Mouse (Mus musculus): ENCODE measurements around the gene Tshz2. TPM values are rescaled to one million over a fixed set of nuclear protein-coding genes. Genes with fewer than 3 reads are reported as not detected.
"Not testable (repeated sequence)": the region's sequence is repeated elsewhere in the genome, so short reads cannot be mapped to it uniquely, and the experiment has no call there.

Gene Tshz2
- total RNA-seq (2017): not detected in 3 replicates

GRCm38 (mm10) chr2:169632338-169633151 is at the start of gene Tshz2:
TSS of gene Tshz2 (plus strand) at chr2:169633013.
- ATAC-seq (replicated peaks; ENCODE audit: insufficient number of reproducible peaks, low FRiP score, low TSS enrichment, poor library complexity, severe bottlenecking): no peak

- no peak for ATAC-seq (replicated peaks; ENCODE audit: insufficient number of reproducible peaks, low FRiP score, low TSS enrichment, poor library complexity, severe bottlenecking)
Observed at GRCm38 (mm10) chr2:169583476-169583875, 49.3 kb upstream of the Tshz2 start.

- no peak for ATAC-seq (replicated peaks; ENCODE audit: insufficient number of reproducible peaks, low FRiP score, low TSS enrichment, poor library complexity, severe bottlenecking)
Observed at GRCm38 (mm10) chr2:169584745-169585456, 47.9 kb upstream of the Tshz2 start.

GRCm38 (mm10) chr2:169585631-169586285 is 47.1 kb upstream of the Tshz2 start:
- no peak for ATAC-seq (replicated peaks; ENCODE audit: insufficient number of reproducible peaks, low FRiP score, low TSS enrichment, poor library complexity, severe bottlenecking)

- ATAC-seq (replicated peaks; ENCODE audit: insufficient number of reproducible peaks, low FRiP score, low TSS enrichment, poor library complexity, severe bottlenecking): no peak
Observed at GRCm38 (mm10) chr2:169586688-169587087, 46.1 kb upstream of the Tshz2 start.

- not testable (repeated sequence) for ATAC-seq (replicated peaks; ENCODE audit: insufficient number of reproducible peaks, low FRiP score, low TSS enrichment, poor library complexity, severe bottlenecking)
Observed at GRCm38 (mm10) chr2:169587645-169588044, 45.2 kb upstream of the Tshz2 start, which contains the start of gene Gm11011. TSS of gene Gm11011 (minus strand) at chr2:169587745.

- no peak for ATAC-seq (replicated peaks; ENCODE audit: insufficient number of reproducible peaks, low FRiP score, low TSS enrichment, poor library complexity, severe bottlenecking)
Observed at GRCm38 (mm10) chr2:169589697-169590096, 43.1 kb upstream of the Tshz2 start.

- ATAC-seq (replicated peaks; ENCODE audit: insufficient number of reproducible peaks, low FRiP score, low TSS enrichment, poor library complexity, severe bottlenecking): no peak
Observed at GRCm38 (mm10) chr2:169590412-169590811, 42.4 kb upstream of the Tshz2 start.

GRCm38 (mm10) chr2:169593742-169594141 is 39.1 kb upstream of the Tshz2 start:
- ATAC-seq (replicated peaks; ENCODE audit: insufficient number of reproducible peaks, low FRiP score, low TSS enrichment, poor library complexity, severe bottlenecking): no peak

GRCm38 (mm10) chr2:169597357-169597756 is 35.5 kb upstream of the Tshz2 start:
- ATAC-seq (replicated peaks; ENCODE audit: insufficient number of reproducible peaks, low FRiP score, low TSS enrichment, poor library complexity, severe bottlenecking): no peak

- no peak for ATAC-seq (replicated peaks; ENCODE audit: insufficient number of reproducible peaks, low FRiP score, low TSS enrichment, poor library complexity, severe bottlenecking)
Observed at GRCm38 (mm10) chr2:169597971-169598370, 34.8 kb upstream of the Tshz2 start.

GRCm38 (mm10) chr2:169599591-169599990 is 33.2 kb upstream of the Tshz2 start:
- ATAC-seq (replicated peaks; ENCODE audit: insufficient number of reproducible peaks, low FRiP score, low TSS enrichment, poor library complexity, severe bottlenecking): no peak

- no peak for ATAC-seq (replicated peaks; ENCODE audit: insufficient number of reproducible peaks, low FRiP score, low TSS enrichment, poor library complexity, severe bottlenecking)
Observed at GRCm38 (mm10) chr2:169600163-169600562, 32.6 kb upstream of the Tshz2 start.

GRCm38 (mm10) chr2:169606901-169607678 is 25.7 kb upstream of the Tshz2 start:
- ATAC-seq (replicated peaks; ENCODE audit: insufficient number of reproducible peaks, low FRiP score, low TSS enrichment, poor library complexity, severe bottlenecking): no peak

- ATAC-seq (replicated peaks; ENCODE audit: insufficient number of reproducible peaks, low FRiP score, low TSS enrichment, poor library complexity, severe bottlenecking): no peak
Observed at GRCm38 (mm10) chr2:169607787-169608186, 25.0 kb upstream of the Tshz2 start.

- ATAC-seq (replicated peaks; ENCODE audit: insufficient number of reproducible peaks, low FRiP score, low TSS enrichment, poor library complexity, severe bottlenecking): no peak
Observed at GRCm38 (mm10) chr2:169609956-169610355, 22.9 kb upstream of the Tshz2 start.

- ATAC-seq (replicated peaks; ENCODE audit: insufficient number of reproducible peaks, low FRiP score, low TSS enrichment, poor library complexity, severe bottlenecking): no peak
Observed at GRCm38 (mm10) chr2:169610882-169611281, 21.9 kb upstream of the Tshz2 start.

GRCm38 (mm10) chr2:169611557-169611956 is 21.3 kb upstream of the Tshz2 start:
- ATAC-seq (replicated peaks; ENCODE audit: insufficient number of reproducible peaks, low FRiP score, low TSS enrichment, poor library complexity, severe bottlenecking): no peak

GRCm38 (mm10) chr2:169614683-169615082 is 18.1 kb upstream of the Tshz2 start:
- ATAC-seq (replicated peaks; ENCODE audit: insufficient number of reproducible peaks, low FRiP score, low TSS enrichment, poor library complexity, severe bottlenecking): no peak

Measured in monocyte, adult 5-6 weeks (primary cell).